Mouse (Mus musculus) megakaryocyte, embryonic 14.5 days (primary cell): Measurements from ENCODE around the gene Ltk.

Experiments
- FLI1 ChIP-seq: IDR thresholded peaks from 2 replicates; pipeline ENCODE4 v1.6.1; 2012; ENCODE audit warnings: low read length, inconsistent platforms, mixed read lengths
- GATA1 ChIP-seq: IDR thresholded peaks from 3 replicates; pipeline ENCODE4 v1.6.1; 2012; ENCODE audit warnings: mixed read lengths, low read length, inconsistent platforms, borderline replicate concordance

- no peak for TF ChIP-seq GATA1
- no peak for TF ChIP-seq FLI1
These were observed 2.6 kb downstream of the Ltk start for GRCm38 (mm10) chr2:119757601-119758100.
